Mouse (Mus musculus) bone marrow, adult 2 months (tissue): ENCODE data around the gene Kifc5b. TPM values are rescaled to one million over a fixed set of nuclear protein-coding genes. Genes with fewer than 3 reads are reported as not detected.

Experiments
- H3K27ac ChIP-seq: fragments of 200-500 bp; 2 replicates; pipeline ENCODE4 v1.5.1; 2012; ENCODE audit warnings: low read depth, mild to moderate bottlenecking, control low read depth, inconsistent platforms, low read length; ENCODE audit not compliant: control insufficient read depth, poor library complexity, insufficient read depth
- H3K4me1 ChIP-seq: fragments of 200-500 bp; 2 replicates; pipeline ENCODE4 v1.6.1; 2011; ENCODE audit warnings: low read length; ENCODE audit not compliant: control insufficient read depth, insufficient read depth
- H3K4me3 ChIP-seq: fragments of 200-500 bp; replicated peaks from 2 replicates; pipeline ENCODE3; 2011; ENCODE audit warnings: mild to moderate bottlenecking, low read depth, low read length, control low read depth; ENCODE audit not compliant: control insufficient read depth
- CTCF ChIP-seq: fragments of 200-500 bp; IDR thresholded peaks from 2 replicates; pipeline ENCODE4 v1.5.1; 2011; ENCODE audit warnings: low read length, control low read depth; ENCODE audit not compliant: control insufficient read depth, insufficient read depth
- POLR2A ChIP-seq: fragments of 200-500 bp; IDR thresholded peaks from 2 replicates; pipeline ENCODE4 v1.6.1; 2011; ENCODE audit warnings: low read depth, mild to moderate bottlenecking, control low read depth, low read length, borderline replicate concordance; ENCODE audit not compliant: control insufficient read depth
- WGBS: fragments of 180-500 bp; shearing (Covaris S2); methylation state at CpG from one replicate; pipeline ENCODE4 v1.1.7; 2018; 5-methylcytosine and 5-hydroxymethylcytosine counted together
- polyA plus RNA-seq: library from polyadenylated mRNA; stranded (reverse); fragments of >200 nt; gene quantifications from 2 replicates; pipeline ENCODE4 v1.2.4, GENCODE M21; 2011; ENCODE audit warnings: low replicate concordance; ENCODE audit not compliant: missing spikeins, insufficient read depth, insufficient read length

Gene Kifc5b
- polyA plus RNA-seq, 1 experiment: 50.8 TPM

DNA sequence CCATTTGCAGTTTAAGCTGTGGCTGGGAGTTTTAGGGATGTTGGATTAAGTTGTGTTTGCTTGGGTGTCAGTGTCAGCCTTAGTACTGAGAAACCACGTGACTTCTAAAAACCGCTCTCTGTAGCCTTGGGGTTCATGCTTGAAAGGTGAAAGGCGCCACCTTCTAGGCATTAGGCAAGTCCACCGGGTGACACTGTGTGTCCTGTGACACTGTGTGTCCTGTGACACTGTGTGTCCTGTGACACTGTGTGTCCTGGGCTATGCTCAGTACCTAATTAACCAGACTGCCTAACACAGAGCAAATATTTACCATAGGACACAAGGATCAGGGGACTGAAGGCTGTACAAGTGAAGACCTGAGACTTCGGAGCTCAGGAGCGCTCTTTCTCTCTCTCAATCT is 33.3 kb upstream of the Kifc5b start:
- no peak overlapping the region for H3K27ac ChIP-seq
- H3K4me1 ChIP-seq: peaks cover 3% of the 10 kb centered on the region; the same call in 1 of the 2 replicates
- TF ChIP-seq CTCF: no peak
- no peak for TF ChIP-seq POLR2A
- no peak overlapping the region for H3K4me3 ChIP-seq
- 84% methylated on average over 6 of the region's 6 CpGs for WGBS

- H3K4me1 ChIP-seq: peaks cover 3% of the 10 kb centered on the region; the same call in 1 of the 2 replicates
- WGBS: 6% methylated on average over 25 of the region's 25 CpGs
- H3K4me3 ChIP-seq: peak overlapping the region; percentile 53
- no peak for TF ChIP-seq POLR2A
- TF ChIP-seq CTCF: peak; percentile 36; the same call in 1 of the 2 replicates
- no peak overlapping the region for H3K27ac ChIP-seq
Measured at GRCm38 (mm10) chr17:26884995-26885926, 31.6 kb upstream of the Kifc5b start.

GRCm38 (mm10) chr17:26886047-26886749 is 30.7 kb upstream of the Kifc5b start:
- TF ChIP-seq CTCF: peak; percentile 99
- TF ChIP-seq POLR2A: peak; percentile 38; the same call in 1 of the 2 replicates
- H3K4me1 ChIP-seq: peaks cover 3% of the 10 kb centered on the region; the same call in 1 of the 2 replicates
- 6% methylated on average over 30 of the region's 30 CpGs for WGBS
- H3K4me3 ChIP-seq: peak overlapping the region; percentile 65
- H3K27ac ChIP-seq: no peak overlapping the region

- Histone ChIP-seq H3K4me3 (no peak overlapping the region), H3K27ac (no peak overlapping the region), H3K4me1 (peaks cover 3% of the 10 kb centered on the region; the same call in 1 of the 2 replicates)
- TF ChIP-seq POLR2A (no peak), CTCF (no peak)
- 51% methylated on average over 3 of the region's 3 CpGs for WGBS
Measured at GRCm38 (mm10) chr17:26887926-26888325, 29.0 kb upstream of the Kifc5b start.

DNA sequence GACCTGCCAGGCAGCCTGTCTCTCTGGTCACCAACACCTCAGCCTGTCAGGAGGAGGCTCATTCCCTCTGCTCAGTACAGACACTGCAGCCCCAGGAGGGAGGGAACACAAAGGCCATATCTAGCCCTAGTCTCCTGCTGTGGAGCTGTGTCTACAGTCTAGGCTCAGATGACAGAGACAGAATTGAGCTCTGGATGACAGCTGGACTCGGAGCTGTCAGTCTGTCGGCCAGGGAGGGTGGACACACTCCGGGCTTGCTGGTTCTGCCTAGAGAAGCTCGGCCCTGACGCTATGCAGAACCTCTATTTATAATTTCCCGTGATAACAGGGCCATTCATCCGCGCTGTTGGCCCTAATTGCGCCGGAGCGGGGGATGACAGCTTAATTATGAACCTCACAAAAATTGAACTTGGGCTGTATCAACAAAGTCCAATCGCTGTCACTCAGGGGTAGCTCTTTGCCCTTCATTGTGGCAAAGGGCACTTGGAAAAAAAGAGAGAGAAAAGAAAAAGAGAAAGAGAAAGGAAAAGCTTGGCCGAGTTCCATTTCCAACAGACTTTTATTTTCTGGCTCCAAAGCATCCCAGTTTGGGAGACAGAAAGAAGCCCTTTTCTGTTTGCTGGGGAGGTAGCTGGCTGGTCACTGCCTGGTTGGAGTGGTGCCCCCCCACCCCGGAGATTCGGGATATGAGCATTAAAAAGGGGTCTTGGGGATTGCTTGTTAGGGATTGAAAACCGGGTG is 24.1 kb upstream of the Kifc5b start:
- 77% methylated on average over 16 of the region's 16 CpGs for WGBS
- H3K4me1 ChIP-seq: no peaks in the 10 kb centered on the region
- no peak overlapping the region for H3K27ac ChIP-seq
- TF ChIP-seq CTCF (no peak), POLR2A (no peak)
- H3K4me3 ChIP-seq: no peak overlapping the region

DNA sequence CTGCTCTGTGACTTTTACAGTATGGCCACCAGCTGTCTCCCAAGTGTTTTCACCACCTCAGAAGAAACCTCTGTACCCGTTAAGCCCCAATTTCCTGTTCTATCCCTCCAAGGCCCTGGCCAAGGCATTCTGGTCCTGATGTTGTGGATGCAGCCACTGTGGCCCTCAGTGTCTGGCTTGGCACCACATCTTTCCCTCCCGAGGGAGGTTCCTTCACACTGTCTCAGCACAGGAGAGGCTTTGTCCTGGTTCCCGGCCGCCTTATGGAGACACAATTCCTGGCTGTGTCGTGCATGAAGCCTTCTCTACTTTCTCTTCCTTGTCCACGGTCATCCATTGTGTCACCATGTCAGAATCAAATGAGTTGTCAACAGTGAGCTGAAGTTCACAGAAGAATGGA is 23.4 kb upstream of the Kifc5b start:
- WGBS: 63% methylated on average over 6 of the region's 6 CpGs
- TF ChIP-seq POLR2A (no peak), CTCF (no peak)

DNA sequence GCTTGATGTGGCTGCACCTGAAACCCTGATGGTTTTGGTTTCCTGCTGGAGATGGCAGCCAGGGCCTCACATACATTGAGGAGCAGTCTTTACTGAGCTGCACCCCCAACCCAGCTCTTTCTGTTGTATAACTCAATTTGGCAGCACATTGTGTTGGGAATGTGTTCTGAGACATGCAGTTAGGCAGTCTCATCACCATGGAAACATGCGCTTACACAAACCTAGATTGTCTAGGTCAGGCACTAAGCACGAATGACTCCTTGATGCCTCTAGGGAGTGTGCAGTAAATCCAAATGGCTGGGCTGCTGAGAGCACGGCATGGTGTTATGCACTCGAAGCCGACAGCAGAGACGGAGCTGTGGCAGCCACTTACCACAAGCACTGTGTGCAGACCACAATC is 22.5 kb upstream of the Kifc5b start:
- Histone ChIP-seq H3K4me1 (no peaks in the 10 kb centered on the region), H3K4me3 (no peak overlapping the region), H3K27ac (no peak overlapping the region)
- TF ChIP-seq POLR2A (no peak), CTCF (no peak)
- WGBS: 80% methylated on average over 6 of the region's 6 CpGs

More for the DNA sequence above, 23.4 kb upstream of the Kifc5b start:
- Histone ChIP-seq H3K4me1 (no peaks in the 10 kb centered on the region), H3K4me3 (no peak overlapping the region), H3K27ac (no peak overlapping the region)

GRCm38 (mm10) chr17:26895578-26895977 is 21.3 kb upstream of the Kifc5b start:
- WGBS: 13% methylated on average over 10 of the region's 10 CpGs
- Histone ChIP-seq H3K4me1 (no peaks in the 10 kb centered on the region), H3K27ac (no peak overlapping the region), H3K4me3 (no peak overlapping the region)
- TF ChIP-seq POLR2A (no peak), CTCF (peak; percentile 86)
